Mouse (Mus musculus) testis, adult 2 months (tissue): ENCODE results near the gene Zkscan17.
"Not testable (repeated sequence)": the region's sequence is repeated elsewhere in the genome, so short reads cannot be mapped to it uniquely, and the experiment has no call there.

Experiments used
- CTCF ChIP-seq: fragments of 200-500 bp; IDR thresholded peaks from 2 replicates; pipeline ENCODE4 v1.5.1; 2012; ENCODE audit warnings: low read depth, mild to moderate bottlenecking, inconsistent platforms, low read length, moderate library complexity; ENCODE audit not compliant: control insufficient read depth, insufficient read depth, insufficient replicate concordance
- POLR2A ChIP-seq: fragments of 200-500 bp; IDR thresholded peaks from 2 replicates; pipeline ENCODE4 v1.6.1; 2012; ENCODE audit warnings: low read depth, mild to moderate bottlenecking, inconsistent platforms, low read length, moderate library complexity; ENCODE audit not compliant: control insufficient read depth

DNA sequence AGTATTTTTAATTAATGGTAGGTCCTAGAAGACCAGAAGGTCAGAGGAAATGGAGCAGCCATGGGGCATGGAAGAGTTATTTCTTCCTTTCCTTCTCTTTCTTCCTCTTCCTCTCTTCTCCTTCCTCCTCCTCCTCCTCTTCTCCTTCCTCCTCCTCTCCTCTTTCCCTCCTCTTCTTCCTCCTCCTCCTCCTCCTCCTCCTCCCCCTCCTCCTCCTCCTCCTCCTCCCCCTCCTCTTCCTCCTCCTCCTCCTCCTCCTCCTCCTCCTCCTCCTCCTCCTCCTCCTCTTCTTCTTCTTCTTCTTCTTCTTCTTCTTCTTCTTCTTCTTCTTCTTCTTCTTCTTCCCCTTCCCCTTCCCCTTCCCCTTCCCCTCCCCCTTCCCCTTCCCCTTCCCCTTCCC lies 49.6 kb upstream of the Zkscan17 start, which contains the start of gene Olfr222:
- TF ChIP-seq CTCF, POLR2A: not testable (repeated sequence)
